Mouse (Mus musculus) monocyte, adult 2 months (primary cell): ENCODE measurements around the gene 4933428G20Rik.

ENCODE experiments used
- DNase-seq, 2 experiments: peaks; one replicate each; pipeline ENCODE4 v3.0.0; 2022; ENCODE audit warnings: low spot score in 2 of 2, low read depth in 1 of 2

Gene 4933428G20Rik

GRCm38 (mm10) chr11:97499865-97500719 lies at the start of gene 4933428G20Rik:
4933428G20Rik (minus strand) TSS chr11:97500340.
- no peak for DNase-seq

DNA sequence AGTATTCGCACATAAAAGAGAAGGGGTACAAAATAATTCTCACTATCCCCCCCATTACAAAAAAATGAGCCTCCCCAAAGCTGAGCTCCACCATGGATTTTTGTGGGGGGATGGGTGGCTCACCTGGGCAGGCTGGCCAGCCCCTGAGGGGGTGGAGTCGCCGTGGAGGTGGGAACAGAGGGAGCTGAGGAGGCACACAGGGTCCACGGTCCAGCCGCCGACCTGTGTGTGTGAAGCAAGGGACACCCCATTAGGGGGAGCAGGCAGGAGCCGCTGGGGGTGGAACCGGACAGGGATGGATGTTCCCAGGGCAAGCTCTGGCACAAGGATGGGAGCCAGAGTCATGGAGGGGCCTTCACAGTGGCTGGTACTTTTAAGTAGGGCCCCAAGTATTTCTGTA lies 48.6 kb upstream of the 4933428G20Rik start:
- DNase-seq, result no peak

- DNase-seq, result no peak
Observed at GRCm38 (mm10) chr11:97547957-97548706, 48.0 kb upstream of the 4933428G20Rik start.

DNA sequence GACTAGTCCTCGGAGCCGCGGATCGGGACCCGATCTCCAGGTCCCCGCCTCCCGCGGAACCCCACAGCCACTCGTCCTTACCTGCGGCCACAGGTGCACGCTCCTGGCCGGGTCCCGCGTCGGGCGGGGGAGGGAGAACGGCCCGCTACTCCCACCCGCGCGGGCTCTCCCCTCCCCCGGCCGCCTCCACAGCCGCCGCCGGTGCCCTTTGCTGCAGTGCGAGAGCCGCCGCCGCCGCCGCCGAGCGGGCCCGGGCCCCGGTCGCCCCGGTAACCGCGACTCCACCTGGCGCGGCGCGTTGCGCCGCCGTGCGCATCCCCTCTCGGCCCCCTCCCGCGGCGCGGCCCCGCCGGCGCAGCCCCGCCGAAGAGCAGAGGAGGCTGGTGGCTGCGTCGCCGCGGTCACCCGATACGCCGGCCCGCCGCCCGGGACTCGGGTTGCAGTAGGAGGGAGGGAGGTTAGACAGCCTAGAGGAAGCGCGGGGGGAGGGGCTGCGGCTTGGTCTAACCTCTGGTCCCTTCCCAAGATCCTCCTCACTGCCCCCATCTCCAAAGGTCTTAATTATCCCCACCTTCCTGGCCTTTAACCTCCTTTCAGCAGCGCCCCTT lies 46.8 kb upstream of the 4933428G20Rik start:
- DNase-seq, result no peak

GRCm38 (mm10) chr11:97545808-97546560 lies 45.8 kb upstream of the 4933428G20Rik start:
- no peak for DNase-seq

- DNase-seq, result no peak
Observed at GRCm38 (mm10) chr11:97543883-97544282, 43.7 kb upstream of the 4933428G20Rik start.

- no peak for DNase-seq
Observed at GRCm38 (mm10) chr11:97543181-97543733, 43.1 kb upstream of the 4933428G20Rik start.

DNA sequence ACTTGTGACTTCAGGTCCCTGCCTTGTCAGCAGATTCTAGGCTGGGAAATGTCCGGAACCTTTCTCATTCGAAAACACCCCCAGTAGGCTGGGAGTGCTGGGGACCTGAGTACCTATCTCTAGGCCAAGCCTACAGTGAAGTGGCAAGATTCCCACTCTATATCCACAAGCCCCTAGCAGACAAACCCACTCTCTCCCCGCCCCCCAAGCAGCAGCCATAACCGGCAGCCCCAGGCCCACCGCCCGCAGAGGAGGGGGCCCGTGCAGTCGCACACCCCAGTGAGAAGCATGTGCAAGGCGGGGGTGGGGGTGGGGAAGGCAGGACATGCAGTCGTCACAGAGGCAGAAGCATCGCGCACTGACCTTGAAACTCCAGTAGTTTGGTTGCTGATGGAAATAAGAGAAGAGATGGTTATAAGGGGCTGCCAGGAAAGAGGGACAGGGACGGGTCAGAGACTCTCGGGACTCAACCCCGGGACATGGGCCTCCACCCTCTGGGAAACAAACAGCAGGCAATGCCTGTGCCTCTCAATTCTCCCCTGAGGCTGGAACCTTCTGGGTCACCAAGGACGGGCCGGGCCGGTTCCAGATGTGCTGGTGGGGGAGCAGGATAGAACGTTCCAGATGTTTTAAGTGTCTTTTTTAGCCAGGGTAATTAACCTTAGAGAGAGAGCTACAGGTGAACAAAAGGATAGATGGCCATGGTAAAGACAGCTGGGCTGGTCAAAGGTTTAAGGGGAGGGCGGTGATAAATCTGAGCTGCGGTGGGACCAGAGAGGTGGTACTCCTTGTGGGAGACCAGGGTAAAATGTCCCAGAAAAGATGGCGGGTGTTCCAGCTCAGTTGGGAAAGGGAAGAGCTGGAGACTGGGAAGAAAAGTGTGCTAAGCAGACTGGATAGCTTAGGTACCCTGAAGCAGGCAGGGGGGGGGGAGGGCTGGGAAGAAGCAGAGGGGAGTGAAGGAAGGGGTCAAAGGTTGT lies 42.3 kb upstream of the 4933428G20Rik start:
- no peak for DNase-seq

DNA sequence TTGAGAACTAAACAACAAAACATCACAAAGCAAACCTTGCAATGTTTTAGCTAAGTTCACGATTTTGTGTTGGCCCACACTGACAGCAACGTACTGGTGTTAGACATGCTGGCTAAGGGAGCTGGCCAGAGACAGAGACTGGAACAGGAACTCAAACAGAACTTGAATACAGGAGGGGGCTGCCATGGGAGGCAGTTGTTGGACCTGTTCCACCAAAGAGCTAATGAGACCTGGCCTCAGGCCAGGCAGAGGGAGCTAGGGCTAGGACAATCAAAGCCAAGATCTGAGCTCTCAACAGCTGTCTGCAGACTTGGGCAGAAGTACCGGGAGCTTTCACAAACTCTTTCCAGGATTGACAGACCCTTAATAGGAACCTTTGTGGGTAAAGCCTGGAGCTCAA lies 40.5 kb upstream of the 4933428G20Rik start:
- no peak for DNase-seq

DNA sequence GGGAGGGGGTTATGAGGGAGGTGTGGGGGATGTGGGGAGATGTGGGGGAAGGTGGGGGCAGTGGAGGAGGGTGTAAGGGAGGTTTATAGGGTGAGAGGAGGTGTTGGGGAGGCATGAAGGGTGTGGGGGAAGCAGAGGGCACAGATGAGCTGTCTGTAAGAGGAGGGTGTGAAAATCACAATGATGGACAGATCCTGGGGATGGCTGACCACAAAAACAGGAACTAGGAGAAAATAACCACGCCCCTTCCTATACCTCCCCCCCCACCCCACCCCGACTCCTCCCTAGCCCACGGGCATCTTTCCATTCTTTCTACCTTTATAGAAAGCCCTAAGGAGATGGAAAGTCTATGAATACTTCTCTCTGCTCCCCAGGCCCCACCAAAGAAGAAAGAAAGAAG lies 40.0 kb upstream of the 4933428G20Rik start:
- no peak for DNase-seq

- no peak for DNase-seq
Observed at GRCm38 (mm10) chr11:97539622-97540021, 39.5 kb upstream of the 4933428G20Rik start.

GRCm38 (mm10) chr11:97537580-97538089 lies 37.5 kb upstream of the 4933428G20Rik start:
- no peak for DNase-seq

- DNase-seq, result no peak
Observed at GRCm38 (mm10) chr11:97536835-97537579, 36.9 kb upstream of the 4933428G20Rik start.

DNA sequence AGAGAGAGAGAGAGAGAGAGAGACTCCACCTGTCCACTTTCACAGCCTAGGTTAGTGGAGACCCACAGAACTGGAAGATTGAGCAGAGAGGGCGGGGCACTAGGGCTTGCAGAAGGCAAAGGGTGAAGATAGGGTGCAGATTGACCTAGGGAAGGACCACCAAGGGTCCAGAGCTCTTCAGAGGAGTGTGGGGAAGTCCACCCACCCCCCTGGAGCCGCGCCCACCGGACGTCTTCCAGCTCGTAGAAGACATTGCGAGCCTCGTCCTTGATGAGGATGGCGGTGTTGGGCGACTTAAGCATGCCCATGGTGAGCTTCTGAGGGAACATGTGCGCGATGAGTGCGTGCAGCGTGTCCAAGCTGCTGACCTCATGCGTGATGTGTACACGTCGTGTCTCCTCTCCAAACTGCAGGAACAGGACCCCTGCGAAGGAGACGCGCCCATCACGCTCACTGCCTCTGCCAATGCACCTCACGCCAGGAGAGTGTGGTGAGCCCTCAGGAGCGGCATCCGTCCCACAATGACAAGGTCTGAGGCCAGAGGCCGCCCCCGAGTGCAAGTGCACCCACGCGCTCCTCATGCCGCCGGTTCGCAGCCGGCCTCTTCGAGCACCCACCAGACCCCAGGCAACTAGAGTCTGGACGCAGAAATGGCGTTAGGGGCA lies 36.1 kb upstream of the 4933428G20Rik start:
- DNase-seq, result no peak

- no peak for DNase-seq
Observed at GRCm38 (mm10) chr11:97535660-97536059, 35.5 kb upstream of the 4933428G20Rik start.

DNA sequence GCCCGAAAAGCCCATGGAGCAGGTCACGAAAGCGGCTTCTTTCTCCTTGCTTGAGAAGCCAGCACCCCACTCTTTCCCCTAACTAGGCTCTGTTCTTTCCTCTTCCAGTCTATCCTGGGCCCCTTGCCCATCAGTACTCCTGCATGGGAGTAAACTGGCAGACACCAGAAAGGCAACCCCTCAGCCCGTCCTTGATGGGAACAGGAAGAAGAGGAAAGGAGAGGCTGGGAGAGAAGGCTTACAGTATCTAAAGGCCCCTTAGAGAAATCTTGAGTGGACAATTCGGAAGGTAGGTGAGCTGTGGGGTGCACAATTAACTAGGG lies 35.1 kb upstream of the 4933428G20Rik start:
- no peak for DNase-seq

DNA sequence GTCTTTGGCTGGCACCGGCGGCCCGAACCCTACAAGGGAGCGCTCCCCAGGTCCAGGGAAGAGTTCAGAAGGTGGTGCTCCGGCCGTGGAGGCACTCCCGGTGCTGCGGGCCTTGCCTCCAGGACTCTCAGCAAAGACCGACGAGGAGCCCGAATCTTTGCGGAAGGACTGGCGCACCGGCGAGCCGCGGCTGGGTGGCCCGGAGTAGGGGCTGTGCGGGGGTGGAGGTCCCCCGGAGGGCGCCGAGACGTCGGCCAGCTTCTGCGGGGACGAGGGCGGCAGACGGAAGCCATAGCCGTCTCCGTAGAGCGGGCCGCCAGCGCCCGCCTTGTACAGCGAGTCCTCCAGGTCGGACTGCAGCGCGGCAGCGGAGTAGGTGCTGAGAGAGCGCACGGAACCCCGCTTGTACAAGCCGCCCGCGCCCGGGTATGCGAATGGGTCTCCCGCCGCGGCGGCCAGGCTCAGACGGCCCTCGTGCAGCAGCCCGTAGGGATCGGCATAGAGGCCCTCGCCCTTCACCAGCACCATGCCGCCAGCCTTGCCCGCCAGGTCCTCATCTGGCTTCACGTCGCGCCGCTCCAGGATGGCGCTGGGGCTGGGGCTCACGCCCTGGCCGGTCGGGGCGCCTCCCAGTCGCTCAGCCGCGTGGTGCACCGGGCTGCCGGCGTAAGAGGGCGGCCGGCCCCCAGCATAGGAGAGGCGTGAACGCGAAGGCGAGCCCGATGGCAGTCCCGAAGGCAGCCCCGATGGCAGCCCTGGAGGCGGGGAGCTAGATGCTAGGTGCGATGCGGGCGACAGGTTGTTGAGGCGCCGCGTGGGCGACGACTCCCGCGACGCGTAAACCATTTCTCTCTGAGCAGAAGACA lies 34.5 kb upstream of the 4933428G20Rik start:
- no peak for DNase-seq
